Mouse (Mus musculus): ENCODE results near the gene Ttc32. TPM values are rescaled to one million over a fixed set of nuclear protein-coding genes. Genes with fewer than 3 reads are reported as not detected.

Gene Ttc32
- total RNA-seq, 1 experiment from 2014 or later = 15.9 TPM

GRCm38 (mm10) chr12:9046674-9047073 is 16.9 kb downstream of the Ttc32 start:
- no peak for DNase-seq

GRCm38 (mm10) chr12:9048090-9048489 is 18.3 kb downstream of the Ttc32 start:
- DNase-seq = no peak

- no peak for DNase-seq
These were observed 21.0 kb downstream of the Ttc32 start for GRCm38 (mm10) chr12:9050824-9051223.

- DNase-seq = peak; percentile 78
These were observed 22.5 kb downstream of the Ttc32 start for GRCm38 (mm10) chr12:9052075-9052829.

- no peak for DNase-seq
These were observed 23.5 kb downstream of the Ttc32 start for GRCm38 (mm10) chr12:9053345-9053744.

- DNase-seq = peak; percentile 39
These were observed 24.2 kb downstream of the Ttc32 start for GRCm38 (mm10) chr12:9054012-9054411.

- DNase-seq = no peak
These were observed 25.5 kb downstream of the Ttc32 start for GRCm38 (mm10) chr12:9055269-9055668.

- no peak for DNase-seq
These were observed 29.7 kb downstream of the Ttc32 start for GRCm38 (mm10) chr12:9059502-9059901.

- no peak for DNase-seq
These were observed 30.2 kb downstream of the Ttc32 start for GRCm38 (mm10) chr12:9059965-9060364.

GRCm38 (mm10) chr12:9063611-9064010 is 33.8 kb downstream of the Ttc32 start:
- no peak for DNase-seq

GRCm38 (mm10) chr12:9071058-9071457 is 41.3 kb downstream of the Ttc32 start:
- DNase-seq = no peak

- no peak for DNase-seq
These were observed 41.7 kb downstream of the Ttc32 start for GRCm38 (mm10) chr12:9071493-9071892.

GRCm38 (mm10) chr12:9077554-9078125 is 47.8 kb downstream of the Ttc32 start:
- DNase-seq = no peak

- DNase-seq = no peak
These were observed 60.4 kb downstream of the Ttc32 start for GRCm38 (mm10) chr12:9090226-9090625.

Other genes starting within 250 kb of the Ttc32 start
- 421 and 503 TPM in 2 replicates for gene Laptm4a, start 108.3 kb upstream of the Ttc32 start, total RNA-seq (2021)
- gene Matn3, start 82.1 kb upstream of the Ttc32 start, total RNA-seq (2021) = not detected in 2 replicates
- 9.9 and 16.1 TPM in 2 replicates for gene Wdr35, start 56.1 kb upstream of the Ttc32 start, total RNA-seq (2021)

All from adrenal gland, postnatal 25 days (tissue).